Mouse (Mus musculus): Measurements from ENCODE around the gene Spns2. TPM values are rescaled to one million over a fixed set of nuclear protein-coding genes. Genes with fewer than 3 reads are reported as not detected.

Gene Spns2
- polyA plus RNA-seq, 2 experiments: 3.8 to 8.6 TPM

DNA sequence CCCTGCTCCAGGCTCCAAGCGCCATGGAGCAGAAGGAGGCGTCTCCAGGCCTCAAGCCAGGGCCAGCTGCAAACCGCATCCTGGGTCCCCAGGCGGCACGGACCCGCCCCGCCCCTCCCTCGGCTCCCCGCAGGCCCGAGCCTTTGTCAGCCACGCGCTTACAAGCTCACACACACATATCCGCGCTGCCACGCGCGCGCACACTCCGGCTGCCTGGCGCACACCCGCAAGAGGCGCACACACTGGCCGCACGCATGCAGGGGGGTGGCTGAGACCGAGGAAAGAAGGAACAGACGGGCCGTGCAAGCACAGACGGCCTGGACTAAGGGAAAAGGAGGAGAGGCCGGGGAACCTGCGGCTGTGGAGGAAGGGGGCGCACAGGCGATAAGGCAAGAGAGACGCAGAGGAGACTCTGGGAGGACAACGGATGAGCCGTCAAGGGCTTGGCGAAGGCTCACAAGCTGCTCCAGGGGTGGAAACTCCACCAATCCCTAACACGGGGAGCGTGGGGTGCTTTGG lies 892 bp downstream of the Spns2 start:
- TF ChIP-seq CTCF (IDR thresholded peaks at IDR 0.05; ENCODE audit: low read depth) (no peak), EP300 (IDR thresholded peaks at IDR 0.05; ENCODE audit: low read depth) (no peak)
- H3K4me1 ChIP-seq (replicated peaks; ENCODE audit: control insufficient read depth in 2 of 2, insufficient read depth in 2 of 2, low read length in 1 of 2): peaks cover 3 to 23% of the 10 kb centered on the region in 2 experiments; a peak in 3 of 4 replicates
- no peak overlapping the region for H3K27ac ChIP-seq
- H3K9me3 ChIP-seq (ENCODE audit: control insufficient read depth, low read length): no peaks in the 10 kb centered on the region
- no peaks in the 10 kb centered on the region for H3K36me3 ChIP-seq (replicated peaks; ENCODE audit: control insufficient read depth, insufficient read depth, low read depth)
- ATAC-seq (ENCODE audit: insufficient read depth): peak; percentile 12; the same call in 1 of the 2 replicates
- H3K4me2 ChIP-seq (ENCODE audit: low read depth): peak overlapping the region; percentile 67
- H3K27me3 ChIP-seq (ENCODE audit: control insufficient read depth, insufficient read depth, low read length): peaks cover 6% of the 10 kb centered on the region
- no peak for DNase-seq (ENCODE audit: low read depth in 3 of 3, low spot score in 3 of 3)
- peak overlapping the region; percentile 53 to 60 for H3K4me3 ChIP-seq (ENCODE audit: insufficient read depth in 1 of 2, low read depth in 2 of 2, low read length in 2 of 2)
- under 1% methylated on average over 37 of the region's 38 CpGs for WGBS (ENCODE audit: insufficient replicate concordance)
- no peak overlapping the region for H3K9ac ChIP-seq (replicated peaks)

GRCm38 (mm10) chr11:72487739-72488138 lies 2.0 kb downstream of the Spns2 start:
- no peak overlapping the region for H3K27ac ChIP-seq
- 34% methylated on average over 2 of the region's 2 CpGs for WGBS (ENCODE audit: insufficient replicate concordance)

GRCm38 (mm10) chr11:72487171-72487570 lies 2.5 kb downstream of the Spns2 start:
- DNase-seq (ENCODE audit: low read depth in 3 of 3, low spot score in 3 of 3): no peak
- Histone ChIP-seq H3K27ac (no peak overlapping the region), H3K9ac (replicated peaks) (no peak overlapping the region), H3K4me2 (ENCODE audit: low read depth) (peak overlapping the region; percentile 36), H3K9me3 (ENCODE audit: control insufficient read depth, low read length) (no peaks in the 10 kb centered on the region), H3K4me3 (ENCODE audit: insufficient read depth in 1 of 2, low read depth in 2 of 2, low read length in 2 of 2) (no peak overlapping the region), H3K36me3 (replicated peaks; ENCODE audit: control insufficient read depth, insufficient read depth, low read depth) (no peaks in the 10 kb centered on the region), H3K27me3 (ENCODE audit: control insufficient read depth, insufficient read depth, low read length) (peaks cover 6% of the 10 kb centered on the region), H3K4me1 (replicated peaks; ENCODE audit: control insufficient read depth in 2 of 2, insufficient read depth in 2 of 2, low read length in 1 of 2) (peaks cover 10 to 37% of the 10 kb centered on the region in 2 experiments)
- TF ChIP-seq CTCF (IDR thresholded peaks at IDR 0.05; ENCODE audit: low read depth): no peak
- TF ChIP-seq EP300 (IDR thresholded peaks at IDR 0.05; ENCODE audit: low read depth): no peak
- no peak for ATAC-seq (ENCODE audit: insufficient read depth)
- WGBS (ENCODE audit: insufficient replicate concordance): 17% methylated on average over 5 of the region's 5 CpGs

More at GRCm38 (mm10) chr11:72487739-72488138, 2.0 kb downstream of the Spns2 start:
- Histone ChIP-seq H3K4me2 (ENCODE audit: low read depth) (peak overlapping the region; percentile 67), H3K4me1 (replicated peaks; ENCODE audit: control insufficient read depth in 2 of 2, insufficient read depth in 2 of 2, low read length in 1 of 2) (peaks cover 4 to 31% of the 10 kb centered on the region in 2 experiments), H3K9ac (replicated peaks) (no peak overlapping the region), H3K27me3 (ENCODE audit: control insufficient read depth, insufficient read depth, low read length) (peaks cover 6% of the 10 kb centered on the region), H3K9me3 (ENCODE audit: control insufficient read depth, low read length) (no peaks in the 10 kb centered on the region), H3K4me3 (ENCODE audit: insufficient read depth in 1 of 2, low read depth in 2 of 2, low read length in 2 of 2) (peak overlapping the region in 1 of 2 experiments; percentile 53; a peak in 2 of 4 replicates), H3K36me3 (replicated peaks; ENCODE audit: control insufficient read depth, insufficient read depth, low read depth) (no peaks in the 10 kb centered on the region)
- TF ChIP-seq EP300 (IDR thresholded peaks at IDR 0.05; ENCODE audit: low read depth) (no peak), CTCF (IDR thresholded peaks at IDR 0.05; ENCODE audit: low read depth) (no peak)
- DNase-seq (ENCODE audit: low read depth in 3 of 3, low spot score in 3 of 3) (no peak), ATAC-seq (ENCODE audit: insufficient read depth) (no peak)

- peaks cover 21 to 49% of the 10 kb centered on the region in 2 experiments for H3K4me1 ChIP-seq (replicated peaks; ENCODE audit: control insufficient read depth in 2 of 2, insufficient read depth in 2 of 2, low read length in 1 of 2)
- TF ChIP-seq EP300 (IDR thresholded peaks at IDR 0.05; ENCODE audit: low read depth): no peak
- no peak for TF ChIP-seq CTCF (IDR thresholded peaks at IDR 0.05; ENCODE audit: low read depth)
- no peaks in the 10 kb centered on the region for H3K9me3 ChIP-seq (ENCODE audit: control insufficient read depth, low read length)
- no peak overlapping the region for H3K9ac ChIP-seq (replicated peaks)
- peaks cover 6% of the 10 kb centered on the region for H3K27me3 ChIP-seq (ENCODE audit: control insufficient read depth, insufficient read depth, low read length)
- H3K4me3 ChIP-seq (ENCODE audit: insufficient read depth in 1 of 2, low read depth in 2 of 2, low read length in 2 of 2): no peak overlapping the region
- H3K36me3 ChIP-seq (replicated peaks; ENCODE audit: control insufficient read depth, insufficient read depth, low read depth): no peaks in the 10 kb centered on the region
- WGBS (ENCODE audit: insufficient replicate concordance): 45% methylated on average over 11 of the region's 11 CpGs
- H3K27ac ChIP-seq: no peak overlapping the region
- H3K4me2 ChIP-seq (ENCODE audit: low read depth): no peak overlapping the region
- DNase-seq (ENCODE audit: low read depth in 3 of 3, low spot score in 3 of 3) (no peak), ATAC-seq (ENCODE audit: insufficient read depth) (no peak)
Measured at GRCm38 (mm10) chr11:72485960-72486359, 3.7 kb downstream of the Spns2 start.

GRCm38 (mm10) chr11:72485157-72485556 lies 4.5 kb downstream of the Spns2 start:
- Histone ChIP-seq H3K27ac (no peak overlapping the region), H3K9me3 (ENCODE audit: control insufficient read depth, low read length) (no peaks in the 10 kb centered on the region), H3K27me3 (ENCODE audit: control insufficient read depth, insufficient read depth, low read length) (peaks cover 4% of the 10 kb centered on the region; the same call in 1 of the 2 replicates), H3K9ac (replicated peaks) (no peak overlapping the region), H3K36me3 (replicated peaks; ENCODE audit: control insufficient read depth, insufficient read depth, low read depth) (no peaks in the 10 kb centered on the region), H3K4me3 (ENCODE audit: insufficient read depth in 1 of 2, low read depth in 2 of 2, low read length in 2 of 2) (no peak overlapping the region), H3K4me1 (replicated peaks; ENCODE audit: control insufficient read depth in 2 of 2, insufficient read depth in 2 of 2, low read length in 1 of 2) (peaks cover 21 to 55% of the 10 kb centered on the region in 2 experiments), H3K4me2 (ENCODE audit: low read depth) (no peak overlapping the region)
- WGBS (ENCODE audit: insufficient replicate concordance): 29% methylated on average over 5 of the region's 5 CpGs
- TF ChIP-seq CTCF (IDR thresholded peaks at IDR 0.05; ENCODE audit: low read depth) (no peak), EP300 (IDR thresholded peaks at IDR 0.05; ENCODE audit: low read depth) (no peak)
- ATAC-seq (ENCODE audit: insufficient read depth) (no peak), DNase-seq (ENCODE audit: low read depth in 3 of 3, low spot score in 3 of 3) (no peak)

Data from liver, embryonic 14.5 days (tissue).